Mouse (Mus musculus) embryonic facial prominence, embryonic 11.5 days (tissue): Measurements from ENCODE around the gene Gucy1b1. TPM values are rescaled to one million over a fixed set of nuclear protein-coding genes. Genes with fewer than 3 reads are reported as not detected.

Experiments used
- ATAC-seq: fragments of 200-750 bp; cut with Nextera tagmentation; replicated peaks from 2 replicates; pipeline ENCODE4 v1.8.0; 2017; ENCODE audit warnings: low read depth; ENCODE audit not compliant: insufficient number of reproducible peaks, low FRiP score, low TSS enrichment
- DNase-seq: peaks from one replicate; pipeline ENCODE4 v3.0.0-alpha.2; 2015; ENCODE audit warnings: low spot score
- H3K27ac ChIP-seq: fragments of 300-500 bp; sonication (generic); replicated peaks from 2 replicates; pipeline ENCODE4 v1.5.1; 2014; ENCODE audit warnings: mild to moderate bottlenecking, low read depth, low read length, control low read depth
- H3K27me3 ChIP-seq: fragments of 300-500 bp; sonication (generic); 2 replicates; pipeline ENCODE4 v1.6.1; 2014; ENCODE audit warnings: mild to moderate bottlenecking, low read length, moderate library complexity, mixed read lengths; ENCODE audit not compliant: control insufficient read depth, insufficient read depth
- H3K36me3 ChIP-seq: fragments of 300-500 bp; sonication (generic); replicated peaks from 2 replicates; pipeline ENCODE4 v1.6.1; 2014; ENCODE audit warnings: low read depth, mild to moderate bottlenecking, low read length, moderate library complexity, mixed read lengths; ENCODE audit not compliant: control insufficient read depth, insufficient read depth
- H3K4me1 ChIP-seq: fragments of 300-500 bp; sonication (generic); 2 replicates; pipeline ENCODE4 v1.6.1; 2014; ENCODE audit warnings: low read length, mixed read lengths; ENCODE audit not compliant: control insufficient read depth, insufficient read depth
- H3K4me2 ChIP-seq: fragments of 300-500 bp; sonication (generic); 2 replicates; pipeline ENCODE4 v1.6.1; 2014; ENCODE audit warnings: low read depth, mild to moderate bottlenecking, control low read depth, low read length, moderate library complexity
- H3K4me3 ChIP-seq: fragments of 300-500 bp; sonication (generic); 2 replicates; pipeline ENCODE4 v1.5.1; 2014; ENCODE audit warnings: low read depth, low read length, control low read depth
- H3K9ac ChIP-seq: fragments of 300-500 bp; sonication (generic); replicated peaks from 2 replicates; pipeline ENCODE4 v1.6.1; 2014; ENCODE audit warnings: mild to moderate bottlenecking, control low read depth, low read length
- H3K9me3 ChIP-seq: fragments of 300-500 bp; sonication (generic); replicated peaks from 2 replicates; pipeline ENCODE4 v1.6.1; 2016; ENCODE audit warnings: mild to moderate bottlenecking, low read length, inconsistent platforms, mixed read lengths; ENCODE audit not compliant: control insufficient read depth
- WGBS: fragments of 180-500 bp; shearing (Covaris S2); extraction: QIAGEN DNeasy Blood & Tissue Kit; methylation state at CpG from one replicate; pipeline ENCODE4 v1.1.7; 2014; 5-methylcytosine and 5-hydroxymethylcytosine counted together
- microRNA-seq: library from miRNA; unstranded; fragments of <30 nt; microRNA quantifications from one replicate; pipeline ENCODE4, GENCODE M21; 2016; ENCODE audit warnings: borderline number of aligned reads
- polyA plus RNA-seq: library from polyadenylated mRNA; unstranded; fragments of >200 nt; fragmentation: Nextera tagmentation; extraction: Ambion mirVana; gene quantifications from 2 replicates; pipeline ENCODE4 v1.2.1, GENCODE M21; 2014

Gucy1b1 gene
- polyA plus RNA-seq, 1 experiment from 2014 or later = 8.1 TPM

DNA sequence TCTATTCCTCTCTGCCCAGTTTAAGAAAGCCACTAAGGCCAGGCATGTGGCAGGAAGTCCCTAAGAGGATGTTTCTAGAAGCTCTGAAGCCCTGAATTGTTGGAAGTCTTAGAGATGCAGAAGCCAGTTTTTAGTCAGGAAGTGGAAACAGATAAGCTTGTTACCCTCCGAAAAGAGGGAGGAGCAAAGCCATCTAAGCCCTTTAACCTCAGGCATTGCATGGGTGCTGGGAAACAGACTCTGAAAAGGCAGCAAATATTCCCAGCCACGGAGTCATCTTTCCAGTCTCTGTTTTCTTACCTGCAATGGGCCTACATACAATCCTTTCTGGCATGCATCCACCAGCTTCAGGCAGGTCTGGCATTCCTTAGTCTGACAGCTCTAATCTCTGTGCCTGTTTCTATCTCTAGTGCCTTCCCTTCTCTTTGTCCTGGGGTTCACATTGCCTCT, 84.8 kb downstream of the Gucy1b1 start:
- H3K27me3 ChIP-seq = no peaks in the 10 kb centered on the region
- H3K9ac ChIP-seq = no peak overlapping the region
- no peaks in the 10 kb centered on the region for H3K4me1 ChIP-seq
- no peak overlapping the region for H3K27ac ChIP-seq
- WGBS = 29% methylated on average over 2 of the region's 2 CpGs
- ATAC-seq (no peak), DNase-seq (no peak)
- H3K4me3 ChIP-seq = no peak overlapping the region
- no peaks in the 10 kb centered on the region for H3K9me3 ChIP-seq
- H3K4me2 ChIP-seq = no peak overlapping the region
- no peaks in the 10 kb centered on the region for H3K36me3 ChIP-seq

DNA sequence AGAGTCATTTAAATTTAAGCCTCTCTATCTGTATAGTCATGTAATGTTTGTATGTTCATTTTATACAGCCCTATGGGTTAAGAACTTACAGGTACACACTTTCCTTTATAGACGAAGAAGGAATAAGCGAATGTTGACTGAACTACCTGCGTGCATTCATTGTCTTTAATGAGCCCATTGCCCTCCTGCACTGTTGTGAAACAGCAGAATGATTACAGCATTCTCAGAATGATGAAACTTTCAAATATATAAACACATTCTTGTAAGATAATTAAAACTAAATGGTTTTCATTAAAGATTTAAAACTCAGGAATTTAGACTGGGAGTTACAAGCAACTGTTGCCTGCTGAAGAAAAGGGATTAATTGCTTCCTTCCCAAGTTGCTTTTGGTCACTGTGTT, 86.9 kb downstream of the Gucy1b1 start:
- Histone ChIP-seq H3K9ac (no peak overlapping the region), H3K4me2 (no peak overlapping the region), H3K27ac (no peak overlapping the region), H3K27me3 (no peaks in the 10 kb centered on the region), H3K4me3 (no peak overlapping the region), H3K4me1 (no peaks in the 10 kb centered on the region), H3K9me3 (no peaks in the 10 kb centered on the region), H3K36me3 (no peaks in the 10 kb centered on the region)
- WGBS = 94% methylated on average over 3 of the region's 3 CpGs
- DNase-seq = no peak
- no peak for ATAC-seq

- no peak overlapping the region for H3K9ac ChIP-seq
- H3K27me3 ChIP-seq = no peaks in the 10 kb centered on the region
- no peak overlapping the region for H3K4me2 ChIP-seq
- H3K4me3 ChIP-seq = no peak overlapping the region
- WGBS = 99% methylated on average over 2 of the region's 2 CpGs
- H3K4me1 ChIP-seq = no peaks in the 10 kb centered on the region
- no peak for DNase-seq
- H3K36me3 ChIP-seq = no peaks in the 10 kb centered on the region
- no peak overlapping the region for H3K27ac ChIP-seq
- ATAC-seq = no peak
- H3K9me3 ChIP-seq = no peaks in the 10 kb centered on the region
Observed at GRCm38 (mm10) chr3:81986103-81986502, 88.4 kb downstream of the Gucy1b1 start.

DNA sequence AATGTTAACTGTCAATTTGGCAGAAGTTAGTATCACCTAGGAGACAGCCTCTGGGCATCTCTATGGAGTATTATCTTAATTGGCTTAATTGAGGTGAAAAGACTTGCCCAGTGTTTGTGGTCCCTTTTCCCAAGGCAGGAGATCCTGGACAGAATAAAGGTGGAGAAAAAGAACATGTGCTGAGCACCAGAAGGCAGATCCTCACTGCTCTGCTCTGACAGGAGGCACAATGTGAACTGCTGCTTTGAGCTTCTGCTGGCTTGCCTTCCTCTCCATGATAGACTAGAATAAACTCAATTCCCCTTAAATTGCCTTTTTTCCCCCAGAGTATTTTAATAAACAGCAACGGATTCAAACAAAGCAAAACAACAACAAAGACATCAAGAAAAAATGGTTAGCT, 89.4 kb downstream of the Gucy1b1 start:
- H3K4me3 ChIP-seq = no peak overlapping the region
- H3K4me2 ChIP-seq = no peak overlapping the region
- 62% methylated on average over 1 of the region's 1 CpGs for WGBS
- H3K27ac ChIP-seq = no peak overlapping the region
- H3K27me3 ChIP-seq = no peaks in the 10 kb centered on the region
- H3K9ac ChIP-seq = no peak overlapping the region
- no peaks in the 10 kb centered on the region for H3K36me3 ChIP-seq
- no peak for ATAC-seq
- H3K4me1 ChIP-seq = no peaks in the 10 kb centered on the region
- no peaks in the 10 kb centered on the region for H3K9me3 ChIP-seq
- DNase-seq = no peak

GRCm38 (mm10) chr3:81983120-81983895, 91.2 kb downstream of the Gucy1b1 start:
- H3K27me3 ChIP-seq = no peaks in the 10 kb centered on the region
- H3K36me3 ChIP-seq = no peaks in the 10 kb centered on the region
- H3K4me2 ChIP-seq = no peak overlapping the region
- no peaks in the 10 kb centered on the region for H3K9me3 ChIP-seq
- H3K27ac ChIP-seq = no peak overlapping the region
- 85% methylated on average over 8 of the region's 8 CpGs for WGBS
- no peak overlapping the region for H3K4me3 ChIP-seq
- DNase-seq (no peak), ATAC-seq (no peak)
- H3K4me1 ChIP-seq = no peaks in the 10 kb centered on the region
- no peak overlapping the region for H3K9ac ChIP-seq

Small RNAs within 50 kb of the gene (microRNA-seq; reads per million reads assigned to microRNA genes)
- not detected for gene Mir7010

Other genes with a start within 250 kb of the Gucy1b1 start
- 6.3 and 6.4 TPM in 2 replicates for gene Ctso, start 142.1 kb downstream of the Gucy1b1 start, polyA plus RNA-seq
- 0.15 TPM in 1 of 2 replicates, not detected in the other for gene Tdo2, start 98.5 kb downstream of the Gucy1b1 start, polyA plus RNA-seq
- gene Asic5, start 92.4 kb downstream of the Gucy1b1 start, polyA plus RNA-seq = not detected in 2 replicates
- 3.0 and 3.6 TPM in 2 replicates for gene Gucy1a1, start 71.1 kb upstream of the Gucy1b1 start, polyA plus RNA-seq